Mouse (Mus musculus) hindbrain, embryonic 14.5 days (tissue): ENCODE results near the gene Gfy. TPM values are rescaled to one million over a fixed set of nuclear protein-coding genes. Genes with fewer than 3 reads are reported as not detected.

ENCODE experiments used
- ATAC-seq: fragments of 200-750 bp; cut with Nextera tagmentation; 2 replicates; pipeline ENCODE4 v1.8.0; 2017; ENCODE audit warnings: moderate number of reproducible peaks, mild to moderate bottlenecking, moderate TSS enrichment, moderate library complexity; ENCODE audit not compliant: low FRiP score
- DNase-seq: peaks from one replicate; pipeline ENCODE4 v3.0.0-alpha.2; 2015; ENCODE audit warnings: low spot score
- H3K27ac ChIP-seq: fragments of 300-500 bp; sonication (generic); 2 replicates; pipeline ENCODE4 v1.5.1; 2014; ENCODE audit warnings: mild to moderate bottlenecking, moderate library complexity
- H3K27me3 ChIP-seq: fragments of 300-500 bp; sonication (generic); 2 replicates; pipeline ENCODE4 v1.6.1; 2014; ENCODE audit warnings: mild to moderate bottlenecking, low read length, mixed read lengths; ENCODE audit not compliant: control insufficient read depth, insufficient read depth
- H3K36me3 ChIP-seq: fragments of 300-500 bp; sonication (generic); replicated peaks from 2 replicates; pipeline ENCODE4 v1.6.1; 2014; ENCODE audit not compliant: control insufficient read depth, insufficient read depth
- H3K4me1 ChIP-seq: fragments of 300-500 bp; sonication (generic); replicated peaks from 2 replicates; pipeline ENCODE4 v1.6.1; 2014; ENCODE audit warnings: antibody characterized with exemption, low read length, mixed read lengths; ENCODE audit not compliant: control insufficient read depth, insufficient read depth
- H3K4me2 ChIP-seq: fragments of 300-500 bp; sonication (generic); replicated peaks from 2 replicates; pipeline ENCODE4 v1.6.1; 2014; ENCODE audit warnings: mild to moderate bottlenecking, moderate library complexity
- H3K4me3 ChIP-seq: fragments of 300-500 bp; sonication (generic); replicated peaks from 2 replicates; pipeline ENCODE4 v1.5.1; 2014; ENCODE audit warnings: mild to moderate bottlenecking, low read length
- H3K9ac ChIP-seq: fragments of 300-500 bp; sonication (generic); 2 replicates; pipeline ENCODE4 v1.6.1; 2014
- H3K9me3 ChIP-seq: fragments of 300-500 bp; sonication (generic); 2 replicates; pipeline ENCODE4 v1.6.1; 2016; ENCODE audit warnings: low read length; ENCODE audit not compliant: control insufficient read depth
- WGBS: fragments of 180-500 bp; shearing (Covaris S2); extraction: QIAGEN DNeasy Blood & Tissue Kit; methylation state at CpG from one replicate; pipeline ENCODE4 v1.1.7; 2014; 5-methylcytosine and 5-hydroxymethylcytosine counted together
- polyA plus RNA-seq: library from polyadenylated mRNA; unstranded; fragments of >200 nt; fragmentation: Nextera tagmentation; extraction: Ambion mirVana; gene quantifications from 2 replicates; pipeline ENCODE4 v1.2.1, GENCODE M21; 2014

The Gfy gene
- polyA plus RNA-seq, result not detected in 2 replicates

DNA sequence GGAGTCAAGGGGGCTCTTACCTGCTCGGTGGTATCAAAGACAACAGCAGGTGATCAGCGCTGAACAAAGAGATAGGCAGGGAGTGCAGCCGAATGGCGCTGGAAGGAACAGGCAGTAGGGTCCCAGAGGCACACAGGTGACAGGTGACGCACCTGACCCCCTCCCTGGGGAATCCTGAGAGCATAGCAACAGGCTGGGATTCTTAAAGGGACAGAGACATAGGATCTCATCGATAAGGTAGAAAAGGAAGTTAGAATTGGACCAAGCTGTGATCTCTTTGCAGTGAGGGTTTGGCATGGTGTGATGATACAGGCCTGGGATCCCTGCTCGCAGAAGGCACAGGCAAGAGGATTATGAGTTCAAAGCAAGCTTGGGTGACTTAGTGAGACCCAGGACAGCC, at the start of gene Gfy:
Gene Gfy (minus strand): TSS at position 101 of the 400 bp plus-strand sequence.
- Histone ChIP-seq H3K4me3 (no peak within 1 kb of the TSS), H3K9ac (no peak within 1 kb of the TSS), H3K4me2 (no peak within 1 kb of the TSS), H3K4me1 (peaks cover 13% of the 10 kb centered on the region), H3K27me3 (peaks cover 100% of the 10 kb centered on the region), H3K9me3 (no peaks in the 10 kb centered on the region), H3K36me3 (no peaks in the 10 kb centered on the region), H3K27ac (no peak within 1 kb of the TSS)
- ATAC-seq (no peak), DNase-seq (no peak)
- 24% methylated on average over 7 of the region's 7 CpGs for WGBS

DNA sequence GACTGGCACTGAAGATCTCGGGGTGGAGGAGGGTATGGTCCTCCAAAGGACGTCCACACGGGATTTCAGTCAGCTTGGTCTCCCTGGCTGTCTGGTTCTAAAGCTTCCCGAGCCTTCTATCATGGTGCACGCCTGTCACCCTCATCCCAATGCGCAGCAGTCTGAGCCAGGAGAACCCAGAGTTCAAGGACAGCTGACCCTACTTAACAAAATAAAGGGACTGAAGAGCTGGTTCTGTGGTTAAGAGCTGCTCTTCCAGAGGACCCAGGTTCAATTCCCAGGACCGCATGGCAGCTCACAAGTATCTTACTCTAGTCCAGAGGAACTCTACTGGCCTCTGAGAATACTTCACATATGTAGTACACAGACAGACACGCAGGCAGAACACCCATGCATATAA, 49.7 kb upstream of the Gfy start:
- H3K9ac ChIP-seq, result no peak overlapping the region
- H3K4me3 ChIP-seq, result no peak overlapping the region
- H3K9me3 ChIP-seq, result no peaks in the 10 kb centered on the region
- peaks cover 22% of the 10 kb centered on the region for H3K36me3 ChIP-seq
- ATAC-seq, result no peak
- no peaks in the 10 kb centered on the region for H3K27me3 ChIP-seq
- peaks cover 2% of the 10 kb centered on the region for H3K4me1 ChIP-seq
- WGBS, result 94% methylated on average over 8 of the region's 8 CpGs
- no peak overlapping the region for H3K4me2 ChIP-seq
- DNase-seq, result no peak
- no peak overlapping the region for H3K27ac ChIP-seq

DNA sequence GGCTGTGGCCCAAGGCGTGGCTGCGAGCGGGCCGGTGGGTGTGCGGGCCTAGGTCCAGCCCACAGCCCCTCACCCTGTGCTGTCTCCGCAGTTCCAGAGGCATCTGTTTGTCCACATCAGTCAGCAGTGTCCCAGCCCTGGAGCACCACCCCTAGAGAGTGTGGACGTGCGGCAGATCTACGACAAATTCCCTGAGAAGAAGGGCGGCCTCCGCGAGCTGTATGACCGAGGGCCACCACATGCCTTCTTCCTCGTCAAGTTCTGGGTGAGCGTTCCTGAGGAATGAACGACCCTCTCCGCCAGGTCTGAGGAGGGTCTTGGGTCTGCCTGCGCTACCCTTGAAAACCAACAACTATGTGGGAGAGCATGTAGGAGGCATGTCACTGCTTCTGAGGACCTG, 49.2 kb upstream of the Gfy start:
- Histone ChIP-seq H3K9ac (no peak overlapping the region), H3K4me2 (no peak overlapping the region), H3K4me3 (no peak overlapping the region), H3K27ac (no peak overlapping the region), H3K27me3 (no peaks in the 10 kb centered on the region), H3K9me3 (no peaks in the 10 kb centered on the region), H3K36me3 (peaks cover 22% of the 10 kb centered on the region), H3K4me1 (no peaks in the 10 kb centered on the region)
- WGBS, result 96% methylated on average over 18 of the region's 18 CpGs
- no peak for ATAC-seq
- no peak for DNase-seq

DNA sequence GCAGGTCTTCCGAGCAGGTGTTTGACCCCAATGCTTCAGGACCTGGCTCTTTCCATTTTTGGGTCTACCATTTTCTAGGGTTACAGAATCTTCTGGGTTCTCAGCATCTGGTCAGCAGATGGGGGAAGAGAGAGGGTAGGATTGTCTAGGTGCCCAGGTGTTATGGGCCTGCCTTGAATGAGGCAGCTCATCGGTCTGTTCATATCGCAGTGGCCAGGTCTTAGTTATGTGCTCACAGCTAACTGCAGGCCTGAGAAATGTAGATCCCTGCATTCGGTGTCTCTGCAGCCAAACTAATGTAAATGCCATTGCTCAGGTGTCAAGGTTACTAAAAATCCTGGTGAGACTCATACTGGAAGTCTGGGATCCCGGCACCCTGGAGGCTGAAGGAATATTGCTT, 47.1 kb upstream of the Gfy start:
- H3K4me2 ChIP-seq, result no peak overlapping the region
- no peak overlapping the region for H3K9ac ChIP-seq
- WGBS, result 96% methylated on average over 5 of the region's 5 CpGs
- ATAC-seq (no peak), DNase-seq (no peak)
- no peaks in the 10 kb centered on the region for H3K27me3 ChIP-seq
- peaks cover 16% of the 10 kb centered on the region for H3K36me3 ChIP-seq
- no peak overlapping the region for H3K27ac ChIP-seq
- H3K4me3 ChIP-seq, result no peak overlapping the region
- H3K9me3 ChIP-seq, result no peaks in the 10 kb centered on the region
- H3K4me1 ChIP-seq, result no peaks in the 10 kb centered on the region

DNA sequence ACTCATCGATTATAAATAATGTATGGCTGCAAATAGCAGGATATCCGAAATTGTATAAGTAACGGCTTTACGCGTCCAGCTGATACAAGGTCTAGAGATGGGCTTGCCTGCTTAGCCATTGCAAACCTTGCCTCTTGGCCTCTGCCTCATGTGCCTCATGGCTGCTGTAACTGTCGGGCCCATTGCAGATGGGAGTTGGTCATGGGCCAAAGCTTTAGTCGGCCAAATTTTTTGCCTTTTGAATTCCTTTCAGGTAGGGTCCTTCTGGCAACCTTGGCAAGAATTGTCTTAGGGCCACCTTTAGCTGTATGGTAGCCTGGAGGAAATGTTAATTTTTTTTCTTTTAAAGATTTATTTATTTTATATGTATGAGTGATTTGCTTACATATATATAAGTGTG, 45.5 kb upstream of the Gfy start:
- no peaks in the 10 kb centered on the region for H3K9me3 ChIP-seq
- 90% methylated on average over 7 of the region's 7 CpGs for WGBS
- no peak overlapping the region for H3K9ac ChIP-seq
- no peak overlapping the region for H3K4me3 ChIP-seq
- no peak overlapping the region for H3K4me2 ChIP-seq
- no peaks in the 10 kb centered on the region for H3K4me1 ChIP-seq
- DNase-seq (no peak), ATAC-seq (no peak)
- H3K36me3 ChIP-seq, result peaks cover 18% of the 10 kb centered on the region
- H3K27ac ChIP-seq, result no peak overlapping the region
- H3K27me3 ChIP-seq, result no peaks in the 10 kb centered on the region

DNA sequence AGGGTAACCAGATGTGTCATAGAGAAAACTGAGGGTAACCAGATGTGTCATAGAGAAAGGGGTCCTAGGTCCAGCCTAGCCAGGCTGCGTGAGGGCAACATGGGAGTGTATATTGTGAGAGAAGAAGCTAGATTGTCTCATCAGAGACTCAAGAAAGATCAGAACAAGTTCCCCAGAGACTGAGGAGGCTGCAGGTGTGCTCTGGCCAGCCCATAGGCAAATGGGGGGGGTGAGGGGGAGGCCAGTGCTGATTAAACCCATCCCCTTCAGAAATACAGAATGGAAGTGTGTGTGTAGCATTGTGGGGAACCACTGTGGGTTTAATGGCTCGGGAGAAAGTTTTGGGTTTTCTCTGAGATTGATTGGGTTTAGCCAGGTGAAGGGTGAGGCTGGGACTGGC, 42.3 kb upstream of the Gfy start:
- ATAC-seq (no peak), DNase-seq (no peak)
- Histone ChIP-seq H3K4me2 (no peak overlapping the region), H3K36me3 (peaks cover 6% of the 10 kb centered on the region; the same call in 1 of the 2 replicates), H3K27me3 (no peaks in the 10 kb centered on the region), H3K9ac (no peak overlapping the region), H3K4me1 (no peaks in the 10 kb centered on the region), H3K27ac (no peak overlapping the region), H3K9me3 (no peaks in the 10 kb centered on the region), H3K4me3 (no peak overlapping the region)
- WGBS, result 89% methylated on average over 2 of the region's 2 CpGs

DNA sequence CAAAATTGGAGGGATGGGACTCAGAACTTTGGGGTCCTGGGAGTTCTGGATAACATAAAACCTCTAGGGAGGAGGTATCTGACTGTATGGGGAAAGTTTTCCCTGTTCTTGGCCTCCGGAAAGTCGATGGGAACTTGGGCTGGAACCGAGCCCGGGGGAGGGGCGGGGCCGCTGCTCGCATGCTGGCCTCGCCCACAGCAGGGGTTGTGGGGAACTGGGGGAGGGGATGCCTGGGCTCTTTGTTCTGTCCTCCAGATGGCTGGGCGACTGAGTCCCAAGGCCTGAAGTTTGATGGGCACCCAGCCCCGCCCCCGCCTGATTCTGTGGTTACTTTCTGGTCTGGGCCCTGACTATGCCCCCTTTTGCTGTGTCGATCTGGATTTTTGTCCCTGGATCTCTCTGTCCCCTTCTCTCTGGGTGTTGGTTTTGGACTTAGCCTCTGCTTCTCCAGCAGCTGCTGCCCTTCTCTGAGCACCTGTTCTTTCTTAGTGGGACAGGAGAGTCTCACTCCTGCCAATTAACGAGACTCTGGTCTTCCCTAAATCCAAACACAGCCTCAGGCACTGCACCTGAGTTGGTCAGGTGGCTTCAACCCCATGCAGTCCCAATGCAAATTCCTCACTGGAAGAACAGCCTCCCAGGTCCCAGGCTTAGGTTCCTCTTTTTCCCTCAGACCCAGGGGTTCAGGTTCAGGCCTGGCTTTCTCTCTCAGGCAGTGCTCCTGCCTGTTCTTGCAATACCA, 37.2 kb upstream of the Gfy start:
- Histone ChIP-seq H3K4me3 (peak overlapping the region; percentile 49), H3K36me3 (0 out of 2 replicates have a peak, but pooled peaks cover 6% of the 10 kb centered on the region), H3K27ac (peak overlapping the region; percentile 85), H3K27me3 (peaks cover 9% of the 10 kb centered on the region; the same call in 1 of the 2 replicates), H3K9ac (peak overlapping the region; percentile 78), H3K9me3 (no peaks in the 10 kb centered on the region), H3K4me1 (peaks cover 9% of the 10 kb centered on the region), H3K4me2 (peak overlapping the region; percentile 62)
- peak; percentile 71; the same call in 1 of the 2 replicates for ATAC-seq
- 2% methylated on average over 13 of the region's 13 CpGs for WGBS
- DNase-seq, result peak; percentile 72

DNA sequence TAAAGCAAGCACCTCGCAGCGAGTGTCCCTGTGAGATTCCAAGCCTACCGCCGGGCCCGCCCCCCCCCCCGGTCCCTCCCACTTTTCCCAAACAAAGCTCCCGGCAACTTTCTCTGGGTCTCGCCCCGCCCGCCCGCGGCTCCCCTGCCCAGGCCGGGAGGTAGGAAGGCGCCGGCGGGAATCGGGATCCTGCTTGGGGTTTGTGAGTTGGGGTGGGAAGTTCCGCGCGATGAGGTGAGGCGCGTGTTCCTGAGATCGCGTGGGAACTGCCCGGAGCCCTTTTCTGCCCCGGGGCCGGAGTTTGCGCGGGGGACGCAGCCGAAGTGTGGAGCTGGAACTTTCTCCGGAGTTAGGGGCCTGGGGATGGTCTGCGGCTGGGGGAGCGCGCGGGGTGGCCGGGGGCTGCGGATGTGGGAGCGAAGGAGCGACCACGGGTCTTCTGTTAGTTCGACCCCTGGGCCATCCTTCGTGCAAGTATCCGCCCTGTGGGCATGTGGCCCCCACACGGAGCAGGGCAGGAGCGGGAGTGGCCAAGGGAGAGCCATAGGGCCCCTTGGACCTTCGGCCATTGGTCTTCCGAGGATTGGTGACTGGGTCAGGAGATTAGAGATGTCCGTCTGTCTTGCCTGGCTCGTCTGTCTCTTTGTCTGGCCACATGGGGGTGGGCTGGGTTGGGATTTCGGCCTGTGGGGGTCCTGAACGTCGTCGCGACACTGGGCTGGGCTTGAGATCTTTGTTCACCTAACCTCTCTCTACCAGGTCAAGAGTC, 36.5 kb upstream of the Gfy start, which contains the start of gene Tead2:
Gene Tead2 (plus strand): TSS at position 81 of the 769 bp plus-strand sequence.
- Histone ChIP-seq H3K9me3 (no peaks in the 10 kb centered on the region), H3K27ac (peak within 1 kb of the TSS; percentile 85), H3K4me2 (peak within 1 kb of the TSS; percentile 62), H3K27me3 (peaks cover 15% of the 10 kb centered on the region), H3K4me1 (peaks cover 9% of the 10 kb centered on the region), H3K36me3 (0 out of 2 replicates have a peak, but pooled peaks cover 6% of the 10 kb centered on the region), H3K9ac (peak within 1 kb of the TSS; percentile 78), H3K4me3 (peak within 1 kb of the TSS; percentile 49)
- ATAC-seq (peak; percentile 36; the same call in 1 of the 2 replicates), DNase-seq (peak; percentile 38)
- under 1% methylated on average over 52 of the region's 55 CpGs for WGBS

DNA sequence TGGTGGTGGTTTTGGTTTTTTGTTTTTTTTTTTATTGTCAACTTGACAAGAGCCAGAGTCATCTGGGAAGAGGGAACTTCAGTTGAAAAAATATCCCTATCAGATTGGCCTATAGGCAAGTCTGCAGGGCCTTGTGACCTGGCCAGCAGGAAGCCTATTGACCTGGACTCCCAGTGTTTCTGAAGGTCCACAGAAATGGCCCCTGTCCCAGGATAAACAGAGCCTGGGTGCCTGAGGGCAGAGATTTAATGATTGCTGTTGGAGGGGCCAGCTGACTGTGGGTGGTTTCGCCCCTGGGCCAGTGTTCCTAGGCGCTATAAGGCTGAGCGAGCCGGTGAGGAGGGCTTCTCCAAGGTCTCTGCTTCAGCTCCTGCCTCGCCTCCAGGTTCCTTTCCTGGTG, 34.3 kb upstream of the Gfy start:
- Histone ChIP-seq H3K9me3 (no peaks in the 10 kb centered on the region), H3K9ac (no peak overlapping the region), H3K4me2 (no peak overlapping the region), H3K4me3 (no peak overlapping the region), H3K36me3 (no peaks in the 10 kb centered on the region), H3K27me3 (peaks cover 25% of the 10 kb centered on the region), H3K4me1 (peaks cover 9% of the 10 kb centered on the region), H3K27ac (no peak overlapping the region)
- WGBS, result 57% methylated on average over 5 of the region's 5 CpGs
- ATAC-seq, result no peak
- DNase-seq, result no peak
